Mouse (Mus musculus) limb, embryonic 14.5 days (tissue): ENCODE measurements around the gene Lef1. TPM values are rescaled to one million over a fixed set of nuclear protein-coding genes. Genes with fewer than 3 reads are reported as not detected.

Experiments used
- ATAC-seq: fragments of 200-750 bp; cut with Nextera tagmentation; 2 replicates; pipeline ENCODE4 v1.8.0; 2017; ENCODE audit warnings: low read depth, moderate number of reproducible peaks, moderate TSS enrichment; ENCODE audit not compliant: low FRiP score
- DNase-seq: peaks from one replicate; pipeline ENCODE4 v3.0.0-alpha.2; 2015; ENCODE audit warnings: low spot score
- H3K27ac ChIP-seq: fragments of 300-500 bp; sonication (generic); replicated peaks from 2 replicates; pipeline ENCODE4 v1.5.1; 2014; ENCODE audit warnings: low read depth, mild to moderate bottlenecking, low read length, moderate library complexity, mixed read lengths
- H3K27me3 ChIP-seq: fragments of 300-500 bp; sonication (generic); 2 replicates; pipeline ENCODE4 v1.6.1; 2014; ENCODE audit warnings: low read length, mixed read lengths; ENCODE audit not compliant: control insufficient read depth, insufficient read depth
- H3K36me3 ChIP-seq: fragments of 300-500 bp; sonication (generic); 2 replicates; pipeline ENCODE4 v1.6.1; 2014; ENCODE audit warnings: mild to moderate bottlenecking, low read length, moderate library complexity, mixed read lengths; ENCODE audit not compliant: control insufficient read depth, insufficient read depth
- H3K4me1 ChIP-seq: fragments of 300-500 bp; sonication (generic); 2 replicates; pipeline ENCODE4 v1.6.1; 2014; ENCODE audit warnings: antibody characterized with exemption, low read length, mixed read lengths; ENCODE audit not compliant: control insufficient read depth, insufficient read depth
- H3K4me2 ChIP-seq: fragments of 300-500 bp; sonication (generic); replicated peaks from 2 replicates; pipeline ENCODE4 v1.6.1; 2014; ENCODE audit warnings: low read depth, mild to moderate bottlenecking, low read length, moderate library complexity; ENCODE audit not compliant: severe bottlenecking
- H3K4me3 ChIP-seq: fragments of 300-500 bp; sonication (generic); replicated peaks from 2 replicates; pipeline ENCODE4 v1.5.1; 2014; ENCODE audit warnings: low read length
- H3K9ac ChIP-seq: fragments of 300-500 bp; sonication (generic); 2 replicates; pipeline ENCODE4 v1.6.1; 2014; ENCODE audit warnings: mild to moderate bottlenecking, low read depth, low read length, moderate library complexity; ENCODE audit not compliant: severe bottlenecking
- H3K9me3 ChIP-seq: fragments of 300-500 bp; sonication (generic); 2 replicates; pipeline ENCODE4 v1.6.1; 2016; ENCODE audit warnings: low read length; ENCODE audit not compliant: control insufficient read depth
- POLR2A ChIP-seq: fragments of 200-500 bp; IDR thresholded peaks from 2 replicates; pipeline ENCODE4 v1.8.0; 2012; ENCODE audit warnings: inconsistent platforms, mild to moderate bottlenecking, moderate library complexity, borderline replicate concordance; ENCODE audit not compliant: insufficient read depth, insufficient read length; ENCODE audit errors: extremely low read depth
- WGBS: fragments of 180-500 bp; shearing (Covaris S2); extraction: QIAGEN DNeasy Blood & Tissue Kit; methylation state at CpG from one replicate; pipeline ENCODE4 v1.1.7; 2014; 5-methylcytosine and 5-hydroxymethylcytosine counted together
- polyA plus RNA-seq, 2 experiments: library from polyadenylated mRNA; depleted of rRNA in 1 of 2; stranded (reverse) in 1 of 2; unstranded in 1 of 2; fragments of >200 nt; fragmentation: Nextera tagmentation in 1 of 2; extraction: Ambion mirVana in 1 of 2; gene quantifications; 2 replicates each; pipeline versions ENCODE4 v1.2.1 to v1.2.3; 2012 to 2014

Gene Lef1
- polyA plus RNA-seq, 2 experiments = 30.8 to 39.9 TPM

DNA sequence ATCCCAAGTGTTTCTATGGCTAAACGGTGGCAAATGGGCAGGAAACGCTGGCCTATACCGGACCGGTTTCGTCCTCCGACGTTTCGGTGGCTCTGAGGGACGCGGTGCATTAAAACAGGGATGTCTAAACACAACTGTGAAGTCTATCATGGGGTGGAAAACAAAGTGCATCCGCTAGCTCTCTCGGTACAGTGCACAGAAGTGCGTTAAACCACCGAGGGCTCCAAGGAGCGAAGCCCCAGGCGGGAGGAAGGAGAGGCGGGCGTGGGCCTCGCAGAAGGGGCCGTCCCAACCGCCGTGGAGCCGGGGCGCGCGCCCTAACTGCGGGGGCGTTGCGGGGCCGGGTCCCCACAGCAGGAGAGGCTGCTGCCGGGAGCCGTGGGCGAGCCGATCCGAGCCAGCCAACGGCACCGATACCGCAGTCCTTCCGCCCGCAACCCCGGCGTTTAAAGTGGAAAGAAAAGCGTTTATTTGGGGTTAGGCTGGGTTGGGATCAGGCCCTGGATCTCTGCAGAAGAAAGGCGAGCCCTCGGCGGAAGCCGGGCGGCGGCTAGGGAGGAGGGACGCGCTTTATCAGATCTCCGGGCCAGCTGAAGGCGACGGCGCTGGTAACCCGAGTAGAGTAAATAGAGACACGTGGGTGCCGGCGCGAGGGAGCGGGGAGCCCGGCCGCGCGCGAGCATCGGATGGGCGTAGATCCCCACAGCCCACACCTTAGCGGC lies 1.7 kb downstream of the Lef1 start:
- peak overlapping the region; percentile 33; the same call in 1 of the 2 replicates for H3K27ac ChIP-seq
- ATAC-seq (peak; percentile 74), DNase-seq (peak; percentile 61)
- H3K27me3 ChIP-seq = peaks cover 30% of the 10 kb centered on the region; the same call in 1 of the 2 replicates
- WGBS = under 1% methylated on average over 62 of the region's 69 CpGs
- H3K9me3 ChIP-seq = no peaks in the 10 kb centered on the region
- H3K4me1 ChIP-seq = peaks cover 23% of the 10 kb centered on the region
- TF ChIP-seq POLR2A = no peak
- no peaks in the 10 kb centered on the region for H3K36me3 ChIP-seq
- H3K4me3 ChIP-seq = peak overlapping the region; percentile 60
- H3K9ac ChIP-seq = peak overlapping the region; percentile 72
- H3K4me2 ChIP-seq = peak overlapping the region; percentile 92

DNA sequence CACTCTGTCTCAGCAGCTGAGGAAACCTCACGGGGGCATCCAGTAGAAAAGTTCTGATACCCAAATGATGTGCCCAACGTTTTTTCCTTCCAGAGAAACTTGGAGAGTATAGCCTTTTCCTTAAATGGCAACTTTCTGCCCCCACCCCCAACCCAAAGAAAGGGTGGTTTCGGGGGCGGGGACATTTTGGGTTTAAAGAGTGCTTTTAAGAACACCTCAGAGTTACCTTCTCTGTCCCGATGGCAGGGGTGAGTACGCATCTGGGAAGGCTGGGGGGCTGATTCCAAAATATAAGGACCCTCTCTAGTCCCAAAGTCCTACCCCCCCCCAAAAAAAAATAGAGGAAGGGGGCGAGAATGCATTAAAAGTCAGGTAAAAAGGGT lies 2.3 kb downstream of the Lef1 start:
- H3K36me3 ChIP-seq = no peaks in the 10 kb centered on the region
- H3K4me3 ChIP-seq = peak overlapping the region; percentile 60
- peak overlapping the region; percentile 92 for H3K4me2 ChIP-seq
- peak overlapping the region; percentile 72 for H3K9ac ChIP-seq
- no peak for TF ChIP-seq POLR2A
- under 1% methylated on average over 7 of the region's 7 CpGs for WGBS
- ATAC-seq (no peak), DNase-seq (no peak)
- H3K4me1 ChIP-seq = peaks cover 22% of the 10 kb centered on the region
- H3K9me3 ChIP-seq = no peaks in the 10 kb centered on the region
- H3K27ac ChIP-seq = no peak overlapping the region
- peaks cover 25% of the 10 kb centered on the region; the same call in 1 of the 2 replicates for H3K27me3 ChIP-seq

DNA sequence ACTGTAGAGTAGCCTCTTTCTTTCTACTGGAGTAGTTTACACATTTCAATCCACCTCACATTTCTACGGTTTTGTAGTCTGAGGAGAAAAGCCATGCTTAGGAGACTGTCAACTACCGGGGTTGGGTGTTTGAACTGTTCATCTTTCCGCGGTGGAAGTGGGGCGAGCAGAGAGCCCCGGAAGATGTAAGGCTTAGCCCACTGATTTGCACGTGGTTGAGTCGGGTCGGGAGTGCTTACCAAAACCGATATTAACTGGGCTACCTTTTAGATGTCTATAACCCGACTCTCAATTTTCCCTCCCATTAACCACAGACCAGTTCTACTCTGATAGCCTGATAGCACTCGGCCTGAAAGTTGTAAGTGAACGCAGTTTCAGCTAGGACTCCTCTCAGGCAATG lies 2.8 kb downstream of the Lef1 start:
- Histone ChIP-seq H3K9me3 (no peaks in the 10 kb centered on the region), H3K4me3 (peak overlapping the region; percentile 60), H3K9ac (no peak overlapping the region), H3K4me2 (peak overlapping the region; percentile 92), H3K27me3 (peaks cover 20% of the 10 kb centered on the region; the same call in 1 of the 2 replicates), H3K4me1 (peaks cover 22% of the 10 kb centered on the region), H3K36me3 (no peaks in the 10 kb centered on the region; the same call in 1 of the 2 replicates), H3K27ac (no peak overlapping the region)
- DNase-seq = no peak
- no peak for TF ChIP-seq POLR2A
- no peak for ATAC-seq
- 8% methylated on average over 13 of the region's 13 CpGs for WGBS

DNA sequence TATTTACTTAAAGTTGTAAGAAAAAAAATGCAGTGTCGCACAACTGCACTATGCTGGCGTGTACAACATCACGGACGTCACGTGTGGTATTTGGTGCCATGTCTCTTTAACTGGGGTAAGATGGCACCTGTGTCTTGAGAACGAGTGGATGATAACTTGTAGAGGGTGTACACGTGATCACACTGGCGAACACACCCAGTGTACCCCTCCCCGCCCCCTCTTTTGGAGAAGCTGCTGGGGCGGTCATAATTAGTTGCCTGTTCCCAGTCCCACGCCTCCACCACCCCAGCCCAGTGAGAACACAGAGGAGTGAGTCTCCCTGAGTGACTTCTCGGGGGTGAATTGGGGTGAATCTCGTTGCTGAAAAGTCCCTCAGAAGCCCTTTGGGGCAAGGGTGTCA lies 5.8 kb downstream of the Lef1 start:
- ATAC-seq (no peak), DNase-seq (no peak)
- WGBS = 79% methylated on average over 13 of the region's 13 CpGs
- no peaks in the 10 kb centered on the region for H3K27me3 ChIP-seq
- no peak overlapping the region for H3K4me2 ChIP-seq
- no peaks in the 10 kb centered on the region for H3K9me3 ChIP-seq
- H3K4me1 ChIP-seq = peaks cover 18% of the 10 kb centered on the region
- no peak overlapping the region for H3K27ac ChIP-seq
- peaks cover 9% of the 10 kb centered on the region for H3K36me3 ChIP-seq
- no peak overlapping the region for H3K4me3 ChIP-seq
- no peak for TF ChIP-seq POLR2A
- no peak overlapping the region for H3K9ac ChIP-seq

DNA sequence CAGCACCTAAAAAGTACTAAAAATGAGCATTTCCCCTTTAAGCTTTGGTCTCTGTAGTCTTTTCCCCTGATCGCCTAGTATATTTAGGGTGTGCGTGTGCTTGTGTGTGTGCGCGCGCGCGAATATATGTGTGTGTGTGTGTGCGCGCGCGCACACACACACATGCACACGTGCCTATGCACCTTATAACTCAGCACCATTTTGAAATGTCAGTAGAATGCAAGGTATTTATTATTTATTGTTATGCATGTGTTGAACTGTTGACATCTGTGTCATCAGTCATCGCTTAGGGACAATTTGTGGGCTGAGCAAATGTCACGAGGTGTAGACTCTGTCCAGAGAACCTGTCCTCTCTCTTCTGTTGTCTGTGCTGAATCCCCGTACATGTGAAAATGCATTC lies 7.1 kb downstream of the Lef1 start:
- Histone ChIP-seq H3K9ac (no peak overlapping the region), H3K36me3 (peaks cover 18% of the 10 kb centered on the region), H3K27me3 (no peaks in the 10 kb centered on the region), H3K4me3 (no peak overlapping the region), H3K4me1 (peaks cover 16% of the 10 kb centered on the region), H3K4me2 (no peak overlapping the region), H3K27ac (no peak overlapping the region), H3K9me3 (no peaks in the 10 kb centered on the region)
- DNase-seq (no peak), ATAC-seq (no peak)
- TF ChIP-seq POLR2A = no peak
- 83% methylated on average over 15 of the region's 15 CpGs for WGBS
